ENCODE assay signal across 8 mouse cellular contexts in the genomic region with DNA sequence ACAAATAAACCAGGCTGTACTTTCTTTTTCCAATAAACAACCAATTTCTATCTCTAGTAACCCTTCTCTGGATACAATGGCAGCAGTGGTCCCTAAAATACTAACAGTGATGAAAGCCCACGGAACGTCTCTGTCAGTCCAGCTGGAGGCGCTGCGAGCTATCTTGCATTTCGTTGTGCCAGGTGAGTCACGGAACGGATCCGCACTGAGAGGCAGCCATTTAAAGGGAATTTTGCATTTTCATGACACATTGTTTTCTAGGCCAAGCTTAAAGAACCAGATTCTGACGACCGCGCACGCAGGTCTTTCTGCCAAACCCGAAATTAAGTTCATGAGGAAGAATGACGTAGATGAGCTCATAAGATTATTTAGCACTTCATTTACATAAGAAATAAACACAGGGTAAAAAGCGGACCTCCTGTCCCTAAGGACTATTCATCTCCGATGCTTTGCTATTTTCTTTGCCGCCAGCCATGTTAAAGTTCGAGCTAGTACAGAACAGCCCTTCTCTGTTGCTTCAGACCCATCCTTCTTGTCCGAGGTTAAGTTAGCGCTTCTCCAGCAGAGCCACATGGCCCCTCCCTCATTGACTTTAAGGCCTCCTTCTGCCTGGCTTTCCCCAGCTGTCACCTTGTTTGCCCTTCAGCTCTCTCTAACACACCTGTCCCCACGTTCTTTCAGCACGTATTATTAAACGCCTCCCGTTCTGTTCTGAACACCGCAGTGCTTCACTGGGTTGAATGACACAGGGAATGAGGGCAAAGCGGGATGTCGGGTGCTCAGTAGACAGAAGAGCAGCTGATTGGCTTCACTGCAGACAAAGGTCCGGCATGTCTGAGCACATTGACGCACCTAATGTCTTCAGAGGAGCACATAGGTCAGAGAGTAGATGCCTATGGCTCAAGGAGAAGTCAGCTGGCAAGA. TPM values are rescaled to one million over a fixed set of nuclear protein-coding genes. Genes with fewer than 3 reads are reported as not detected.
DNase-seq lines count a peak whose midpoint lies in the region; ATAC-seq lines count a peak whose summit lies in the region.

No protein-coding gene starts in this region.

- no peaks in the 10 kb centered on the region for H3K4me1 ChIP-seq in megakaryocyte, embryonic 14.5 days
- no peaks in the 10 kb centered on the region for H3K4me1 ChIP-seq in intestine, embryonic 14.5 days (replicated peaks; ENCODE audit: control insufficient read depth, insufficient read depth, low read length)

- WGBS in intestine, embryonic 14.5 days: 34% methylated on average over 29 of the region's 29 CpGs

- H3K36me3 ChIP-seq in megakaryocyte, embryonic 14.5 days (replicated peaks; ENCODE audit: low read length): no peaks in the 10 kb centered on the region
- H3K36me3 ChIP-seq in intestine, embryonic 14.5 days (ENCODE audit: control insufficient read depth, insufficient read depth, low read length): no peaks in the 10 kb centered on the region

- no peak overlapping the region for H3K9ac ChIP-seq in intestine, embryonic 14.5 days (ENCODE audit: low read length)

- no peak for ATAC-seq in megakaryocyte, adult 5-6 weeks (ENCODE audit: poor library complexity, severe bottlenecking)
- no peak for ATAC-seq in intestine, embryonic 14.5 days (replicated peaks; ENCODE audit: low FRiP score, low TSS enrichment, low read depth)
- no peak for ATAC-seq in monocyte, adult 5-6 weeks (replicated peaks; ENCODE audit: insufficient number of reproducible peaks, low FRiP score, low TSS enrichment, poor library complexity, severe bottlenecking)

- peak overlapping the region; percentile 41 for H3K4me2 ChIP-seq in intestine, embryonic 14.5 days (ENCODE audit: low read length)

- H3K27me3 ChIP-seq in megakaryocyte, embryonic 14.5 days (replicated peaks): no peaks in the 10 kb centered on the region
- no peaks in the 10 kb centered on the region for H3K27me3 ChIP-seq in intestine, embryonic 14.5 days (replicated peaks; ENCODE audit: control insufficient read depth, insufficient read depth, low read length)

- peak overlapping the region; percentile 31 for H3K4me3 ChIP-seq in megakaryocyte, embryonic 14.5 days (replicated peaks)
- H3K4me3 ChIP-seq in intestine, embryonic 14.5 days (ENCODE audit: low read depth, low read length): peak overlapping the region; percentile 13; the same call in 1 of the 2 replicates

- H3K9me3 ChIP-seq in megakaryocyte, embryonic 14.5 days: peaks cover 6% of the 10 kb centered on the region
- H3K9me3 ChIP-seq in intestine, embryonic 14.5 days (ENCODE audit: control insufficient read depth, low read length): no peaks in the 10 kb centered on the region

- H3K27ac ChIP-seq in intestine, embryonic 14.5 days (ENCODE audit: low read depth): no peak overlapping the region

- DNase-seq in cerebellum, postnatal 10 days: peak; percentile 31 to 38
- no peak for DNase-seq in cerebellum, adult 9-11 months
- peak; percentile 51 for DNase-seq in intestine, embryonic 14.5 days (ENCODE audit: low spot score)
- peak; percentile 35 for DNase-seq in retina, postnatal 1 day
- DNase-seq in layer of hippocampus, postnatal 36 days: no peak

RNA-seq across cellular contexts. Expression of a gene that starts 36.5 kb away (rescaled TPM):
- polyA plus RNA-seq in megakaryocyte, embryonic 14.5 days (2012; ENCODE audit: insufficient read depth, low replicate concordance): 0.03 TPM in 1 of 2 replicates, not detected in the other
- total RNA-seq in megakaryocyte, adult 5-6 weeks (2015): 69.0 and 92.7 TPM in 2 replicates
- total RNA-seq in megakaryocyte, adult 5-6 weeks (2017): 80.1 and 87.1 TPM in 2 replicates
- polyA plus RNA-seq in intestine, embryonic 14.5 days (2014; fragmentation: Nextera tagmentation; extraction: Ambion mirVana): 3.4 and 4.4 TPM in 2 replicates
- 79.5 to 92.8 TPM (median 89.4 TPM) in 3 replicates for total RNA-seq in monocyte, adult 5-6 weeks (2017)
- 10 to 100 TPM; 21.3 to 21.6 TPM for total RNA-seq in layer of hippocampus, postnatal 36 days (2021)

Comparison
In these comparisons a context has a peak if more than half of its experiments do, and no peak if none do; other contexts are left out.
1. DNase-seq: peak in cerebellum, postnatal 10 days (2 of 2), intestine, embryonic 14.5 days (single experiment) and retina, postnatal 1 day (single experiment); none in cerebellum, adult 9-11 months (single experiment) and layer of hippocampus, postnatal 36 days (0 of 2).